In the genomic region with DNA sequence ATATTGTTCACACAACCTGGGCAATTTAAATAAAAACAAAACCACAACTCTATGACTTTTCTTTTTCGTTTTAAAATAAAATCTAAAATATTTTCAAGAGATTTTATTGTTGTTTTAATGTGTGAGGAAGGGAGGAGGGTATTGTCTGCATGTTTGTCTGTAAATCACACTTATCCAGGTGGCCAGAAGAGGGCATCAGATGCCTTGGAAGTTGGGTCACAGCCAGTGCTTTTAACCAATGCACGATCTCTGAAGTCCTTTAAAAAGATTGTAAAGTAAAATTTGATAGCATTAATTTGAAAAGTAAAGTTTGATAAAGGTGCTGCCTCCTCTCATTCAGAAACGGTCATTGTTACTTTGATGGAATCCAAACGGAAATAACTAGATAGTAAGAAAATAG, we compare ENCODE assay signal across 23 mouse cellular contexts. TPM values are rescaled to one million over a fixed set of nuclear protein-coding genes. Genes with fewer than 3 reads are reported as not detected.
DNase-seq lines count a peak whose midpoint lies in the region; ATAC-seq and TF ChIP-seq lines count a peak whose summit lies in the region.
"Had no signal": no experiment of that assay in that cellular context is flagged by ENCODE, and none has a peak within 500 bp of the region (broad histone marks: within the 10 kb centered on the region; RNA-seq: fewer than 3 reads in every experiment).

No protein-coding gene starts in this region.

- no peak overlapping the region for H3K4me3 ChIP-seq in intestine, postnatal 0 days (ENCODE audit: low read depth, low read length)
- H3K4me3 ChIP-seq in intestine, embryonic 15.5 days (replicated peaks): no peak overlapping the region
- no peak overlapping the region for H3K4me3 ChIP-seq in midbrain, postnatal 0 days (ENCODE audit: low read depth, low read length)
- H3K4me3 ChIP-seq in midbrain, embryonic 10.5 days: no peak overlapping the region
- H3K4me3 ChIP-seq: forebrain, embryonic 15.5 days; limb, embryonic 13.5 days; neural tube, embryonic 12.5 days had no signal

- DNase-seq in adrenal gland, postnatal 10 days: peak; percentile 15
- DNase-seq in adrenal gland, adult 8-10 months: no peak
- peak; percentile 39 for DNase-seq in midbrain, postnatal 0 days (ENCODE audit: low spot score)
- no peak for DNase-seq in midbrain, embryonic 10.5 days (ENCODE audit: low spot score)
- DNase-seq in mesoderm, embryonic 11.5 days (ENCODE audit: low read depth, low spot score): peak; percentile 12
- DNase-seq: gastrocnemius, postnatal 10 days; lung, adult 18-20 months; lung, postnatal 4 days; thymus, postnatal 25 days had no signal

- peak; percentile 66 for TF ChIP-seq CTCF in intestine, postnatal 0 days (IDR thresholded peaks at IDR 0.05; ENCODE audit: low read depth)
- TF ChIP-seq CTCF in midbrain, postnatal 0 days (IDR thresholded peaks at IDR 0.05): peak; percentile 66

- WGBS in intestine, postnatal 0 days: 31% methylated on average over 4 of the region's 4 CpGs
- 38% methylated on average over 4 of the region's 4 CpGs for WGBS in intestine, embryonic 15.5 days
- 45% methylated on average over 4 of the region's 4 CpGs for WGBS in midbrain, postnatal 0 days
- 46% methylated on average over 4 of the region's 4 CpGs for WGBS in midbrain, embryonic 10.5 days

- no peak overlapping the region for H3K27ac ChIP-seq in intestine, postnatal 0 days (ENCODE audit: low read depth, low read length)
- H3K27ac ChIP-seq in intestine, embryonic 15.5 days: no peak overlapping the region
- no peak overlapping the region for H3K27ac ChIP-seq in midbrain, postnatal 0 days (ENCODE audit: low read depth, low read length)
- no peak overlapping the region for H3K27ac ChIP-seq in midbrain, embryonic 10.5 days (replicated peaks)
- H3K27ac ChIP-seq: forebrain, embryonic 15.5 days; limb, embryonic 13.5 days; neural tube, embryonic 12.5 days; stomach, postnatal 0 days had no signal

- no peak overlapping the region for H3K4me2 ChIP-seq in intestine, postnatal 0 days (replicated peaks; ENCODE audit: low read depth)
- no peak overlapping the region for H3K4me2 ChIP-seq in intestine, embryonic 15.5 days (replicated peaks)
- no peak overlapping the region for H3K4me2 ChIP-seq in midbrain, postnatal 0 days (ENCODE audit: low read depth, low read length, poor library complexity, severe bottlenecking)
- H3K4me2 ChIP-seq: forebrain, embryonic 15.5 days; heart, embryonic 11.5 days; limb, embryonic 13.5 days; neural tube, embryonic 12.5 days had no signal

- no peak overlapping the region for H3K9ac ChIP-seq in intestine, postnatal 0 days (ENCODE audit: low read depth, low read length)
- H3K9ac ChIP-seq in intestine, embryonic 15.5 days: no peak overlapping the region
- H3K9ac ChIP-seq in midbrain, postnatal 0 days (replicated peaks; ENCODE audit: low read length, poor library complexity, severe bottlenecking): no peak overlapping the region
- H3K9ac ChIP-seq: forebrain, embryonic 15.5 days; limb, embryonic 13.5 days; neural tube, embryonic 12.5 days had no signal

- no peaks in the 10 kb centered on the region for H3K9me3 ChIP-seq in intestine, postnatal 0 days (ENCODE audit: control insufficient read depth)
- no peaks in the 10 kb centered on the region for H3K9me3 ChIP-seq in intestine, embryonic 15.5 days
- no peaks in the 10 kb centered on the region for H3K9me3 ChIP-seq in midbrain, postnatal 0 days (ENCODE audit: low read length)
- no peaks in the 10 kb centered on the region for H3K9me3 ChIP-seq in midbrain, embryonic 10.5 days (replicated peaks)
- H3K9me3 ChIP-seq: forebrain, embryonic 15.5 days; limb, embryonic 13.5 days; neural tube, embryonic 12.5 days had no signal

- H3K36me3 ChIP-seq in intestine, postnatal 0 days (ENCODE audit: control insufficient read depth, insufficient read depth): no peaks in the 10 kb centered on the region
- H3K36me3 ChIP-seq in intestine, embryonic 15.5 days: no peaks in the 10 kb centered on the region
- H3K36me3 ChIP-seq in midbrain, postnatal 0 days (ENCODE audit: insufficient read depth, low read length): no peaks in the 10 kb centered on the region
- no peaks in the 10 kb centered on the region for H3K36me3 ChIP-seq in midbrain, embryonic 10.5 days
- H3K36me3 ChIP-seq: forebrain, embryonic 15.5 days; G1E; limb, embryonic 13.5 days; neural tube, embryonic 12.5 days had no signal

- no peaks in the 10 kb centered on the region for H3K27me3 ChIP-seq in intestine, postnatal 0 days (replicated peaks; ENCODE audit: control insufficient read depth, insufficient read depth, low read length)
- H3K27me3 ChIP-seq in intestine, embryonic 15.5 days (replicated peaks): no peaks in the 10 kb centered on the region
- H3K27me3 ChIP-seq in midbrain, postnatal 0 days (ENCODE audit: insufficient read depth, low read length): no peaks in the 10 kb centered on the region
- H3K27me3 ChIP-seq in midbrain, embryonic 10.5 days (ENCODE audit: low read depth, poor library complexity, severe bottlenecking): no peaks in the 10 kb centered on the region
- H3K27me3 ChIP-seq: forebrain, embryonic 15.5 days; limb, embryonic 13.5 days; neural tube, embryonic 12.5 days had no signal

- no peak for ATAC-seq in intestine, postnatal 0 days
- no peak for ATAC-seq in intestine, embryonic 15.5 days
- no peak for ATAC-seq in midbrain, postnatal 0 days (ENCODE audit: low FRiP score)
- no peak for ATAC-seq in frontal cortex, adult (ENCODE audit: low TSS enrichment)
- ATAC-seq: forebrain, embryonic 15.5 days; midbrain, embryonic 16.5 days had no signal

- H3K4me1 ChIP-seq in intestine, postnatal 0 days (replicated peaks; ENCODE audit: control insufficient read depth, insufficient read depth, low read length): no peaks in the 10 kb centered on the region
- H3K4me1 ChIP-seq in intestine, embryonic 15.5 days (replicated peaks): no peaks in the 10 kb centered on the region
- H3K4me1 ChIP-seq in midbrain, postnatal 0 days (ENCODE audit: insufficient read depth, low read length): no peaks in the 10 kb centered on the region
- H3K4me1 ChIP-seq in midbrain, embryonic 10.5 days: no peaks in the 10 kb centered on the region
- H3K4me1 ChIP-seq: forebrain, embryonic 15.5 days; limb, embryonic 13.5 days; neural tube, embryonic 12.5 days had no signal

RNA-seq across cellular contexts. Expression of gene Olfr101, which starts 4.4 kb away (rescaled TPM):
- not detected for total RNA-seq in adrenal gland, postnatal 10 days (2021)
- not detected for total RNA-seq in adrenal gland, adult 8-10 months (2022)
- polyA plus RNA-seq in intestine, postnatal 0 days (2015; fragmentation: Nextera tagmentation; extraction: Ambion mirVana): not detected in 2 replicates
- polyA plus RNA-seq in intestine, embryonic 15.5 days (2015; fragmentation: Nextera tagmentation; extraction: Ambion mirVana): not detected in 2 replicates
- total RNA-seq in midbrain, postnatal 0 days (2014; rRNA removed): not detected in 2 replicates
- not detected in 2 replicates for polyA plus RNA-seq in midbrain, postnatal 0 days (2015; fragmentation: Nextera tagmentation; extraction: Ambion mirVana)
- not detected in 2 replicates for polyA plus RNA-seq in midbrain, embryonic 10.5 days (2016; fragmentation: Nextera tagmentation; extraction: Ambion mirVana)
- total RNA-seq: gastrocnemius, postnatal 10 days; hematopoietic stem cell, adult 5-6 weeks; left cerebral cortex, adult 18-20 months had no signal
- polyA plus RNA-seq: embryonic facial prominence, embryonic 14.5 days; forebrain, embryonic 15.5 days; G1E; heart, embryonic 11.5 days; kidney, embryonic 16.5 days; limb, embryonic 13.5 days; midbrain, embryonic 16.5 days; neural tube, embryonic 12.5 days; stomach, postnatal 0 days had no signal

RNA-seq across cellular contexts. Expression of gene Olfr102, which starts 8.4 kb away (rescaled TPM):
- total RNA-seq in adrenal gland, postnatal 10 days (2021): not detected
- total RNA-seq in adrenal gland, adult 8-10 months (2022): not detected
- polyA plus RNA-seq in intestine, postnatal 0 days (2015; fragmentation: Nextera tagmentation; extraction: Ambion mirVana): not detected in 2 replicates
- not detected in 2 replicates for polyA plus RNA-seq in intestine, embryonic 15.5 days (2015; fragmentation: Nextera tagmentation; extraction: Ambion mirVana)
- total RNA-seq in midbrain, postnatal 0 days (2014; rRNA removed): not detected in 2 replicates
- polyA plus RNA-seq in midbrain, postnatal 0 days (2015; fragmentation: Nextera tagmentation; extraction: Ambion mirVana): not detected in 2 replicates
- polyA plus RNA-seq in midbrain, embryonic 10.5 days (2016; fragmentation: Nextera tagmentation; extraction: Ambion mirVana): not detected in 2 replicates
- total RNA-seq: G1E; gastrocnemius, postnatal 10 days; hematopoietic stem cell, adult 5-6 weeks; left cerebral cortex, adult 18-20 months had no signal
- polyA plus RNA-seq: embryonic facial prominence, embryonic 14.5 days; forebrain, embryonic 15.5 days; G1E; heart, embryonic 11.5 days; kidney, embryonic 16.5 days; limb, embryonic 13.5 days; midbrain, embryonic 16.5 days; neural tube, embryonic 12.5 days; stomach, postnatal 0 days had no signal

RNA-seq across cellular contexts. Expression of gene Olfr99, which starts 25.2 kb away (rescaled TPM):
- total RNA-seq in adrenal gland, postnatal 10 days (2021): not detected
- total RNA-seq in adrenal gland, adult 8-10 months (2022): not detected
- 0.13 TPM in 1 of 2 replicates, not detected in the other for polyA plus RNA-seq in intestine, postnatal 0 days (2015; fragmentation: Nextera tagmentation; extraction: Ambion mirVana)
- polyA plus RNA-seq in intestine, embryonic 15.5 days (2015; fragmentation: Nextera tagmentation; extraction: Ambion mirVana): 0.10 TPM in 1 of 2 replicates, not detected in the other
- total RNA-seq in midbrain, postnatal 0 days (2014; rRNA removed): not detected in 2 replicates
- not detected in 2 replicates for polyA plus RNA-seq in midbrain, postnatal 0 days (2015; fragmentation: Nextera tagmentation; extraction: Ambion mirVana)
- polyA plus RNA-seq in midbrain, embryonic 10.5 days (2016; fragmentation: Nextera tagmentation; extraction: Ambion mirVana): not detected in 2 replicates
- total RNA-seq: G1E; gastrocnemius, postnatal 10 days; hematopoietic stem cell, adult 5-6 weeks; left cerebral cortex, adult 18-20 months had no signal
- polyA plus RNA-seq: forebrain, embryonic 15.5 days; G1E; heart, embryonic 11.5 days; kidney, embryonic 16.5 days; limb, embryonic 13.5 days; midbrain, embryonic 16.5 days; neural tube, embryonic 12.5 days; stomach, postnatal 0 days had no signal

RNA-seq across cellular contexts. Expression of gene Olfr103, which starts 31.0 kb away (rescaled TPM):
- not detected for total RNA-seq in adrenal gland, postnatal 10 days (2021)
- total RNA-seq in adrenal gland, adult 8-10 months (2022): not detected
- polyA plus RNA-seq in intestine, postnatal 0 days (2015; fragmentation: Nextera tagmentation; extraction: Ambion mirVana): not detected in 2 replicates
- not detected in 2 replicates for polyA plus RNA-seq in intestine, embryonic 15.5 days (2015; fragmentation: Nextera tagmentation; extraction: Ambion mirVana)
- not detected in 2 replicates for total RNA-seq in midbrain, postnatal 0 days (2014; rRNA removed)
- not detected in 2 replicates for polyA plus RNA-seq in midbrain, postnatal 0 days (2015; fragmentation: Nextera tagmentation; extraction: Ambion mirVana)
- polyA plus RNA-seq in midbrain, embryonic 10.5 days (2016; fragmentation: Nextera tagmentation; extraction: Ambion mirVana): not detected in 2 replicates
- total RNA-seq: gastrocnemius, postnatal 10 days; hematopoietic stem cell, adult 5-6 weeks; left cerebral cortex, adult 18-20 months had no signal
- polyA plus RNA-seq: forebrain, embryonic 15.5 days; G1E; heart, embryonic 11.5 days; kidney, embryonic 16.5 days; limb, embryonic 13.5 days; midbrain, embryonic 16.5 days; neural tube, embryonic 12.5 days; stomach, postnatal 0 days had no signal

RNA-seq across cellular contexts. Expression of gene H2-M3, which starts 38.5 kb away (rescaled TPM):
- total RNA-seq in adrenal gland, postnatal 10 days (2021): 1 to 10 TPM; 4.6 to 5.0 TPM
- total RNA-seq in adrenal gland, adult 8-10 months (2022): 1 to 10 TPM; 5.5 to 8.0 (median 6.8) TPM
- 2.9 and 3.4 TPM in 2 replicates for polyA plus RNA-seq in intestine, postnatal 0 days (2015; fragmentation: Nextera tagmentation; extraction: Ambion mirVana)
- 4.8 and 4.9 TPM in 2 replicates for polyA plus RNA-seq in intestine, embryonic 15.5 days (2015; fragmentation: Nextera tagmentation; extraction: Ambion mirVana)
- total RNA-seq in midbrain, postnatal 0 days (2014; rRNA removed): 1.6 TPM in 2 replicates
- polyA plus RNA-seq in midbrain, postnatal 0 days (2015; fragmentation: Nextera tagmentation; extraction: Ambion mirVana): 2.5 and 2.6 TPM in 2 replicates
- 1.8 and 2.1 TPM in 2 replicates for polyA plus RNA-seq in midbrain, embryonic 10.5 days (2016; fragmentation: Nextera tagmentation; extraction: Ambion mirVana)
- total RNA-seq: G1E had no signal
- polyA plus RNA-seq: G1E had no signal

Comparison
In these comparisons a context has a peak if more than half of its experiments do, and no peak if none do; other contexts are left out.
1. DNase-seq: peak in adrenal gland, postnatal 10 days (single experiment), midbrain, postnatal 0 days (single experiment) and mesoderm, embryonic 11.5 days (single experiment); none in adrenal gland, adult 8-10 months (single experiment) and midbrain, embryonic 10.5 days (single experiment).